Comparison of ENCODE assay signal across 8 mouse cellular contexts in genomic region chr16:85898816-85899215, GRCm38 (mm10). TPM values are rescaled to one million over a fixed set of nuclear protein-coding genes. Genes with fewer than 3 reads are reported as not detected.
DNase-seq lines count a peak whose midpoint lies in the region; ATAC-seq and TF ChIP-seq lines count a peak whose summit lies in the region.
"Had no signal": no experiment of that assay in that cellular context is flagged by ENCODE, and none has a peak within 500 bp of the region (broad histone marks: within the 10 kb centered on the region; RNA-seq: fewer than 3 reads in every experiment).

No protein-coding gene starts in this region.

- peak overlapping the region; percentile 97 for H3K4me2 ChIP-seq in kidney, postnatal 0 days (ENCODE audit: low read length)
- H3K4me2 ChIP-seq in forebrain, embryonic 15.5 days (replicated peaks) = peak overlapping the region; percentile 97
- peak overlapping the region; percentile 95; the same call in 1 of the 2 replicates for H3K4me2 ChIP-seq in limb, embryonic 11.5 days (ENCODE audit: low read depth, severe bottlenecking)

- no peak for TF ChIP-seq CTCF in kidney, postnatal 0 days (IDR thresholded peaks at IDR 0.05; ENCODE audit: low read depth)
- no peak for TF ChIP-seq CTCF in olfactory bulb, adult 2 months (IDR thresholded peaks at IDR 0.05; ENCODE audit: insufficient read depth, low read depth, low read length)

- H3K27me3 ChIP-seq in kidney, postnatal 0 days (ENCODE audit: insufficient read depth, low read length) = peaks cover 4% of the 10 kb centered on the region; the same call in 1 of the 2 replicates
- 0 out of 2 replicates have a peak, but pooled peaks cover 7% of the 10 kb centered on the region for H3K27me3 ChIP-seq in forebrain, embryonic 15.5 days
- H3K27me3 ChIP-seq in limb, embryonic 11.5 days (ENCODE audit: control insufficient read depth, insufficient read depth, low read length) = peaks cover 10% of the 10 kb centered on the region; the same call in 1 of the 2 replicates

- WGBS in kidney, postnatal 0 days = 59% methylated on average over 10 of the region's 10 CpGs
- WGBS in forebrain, embryonic 15.5 days = 90% methylated on average over 10 of the region's 10 CpGs
- WGBS in limb, embryonic 11.5 days = 56% methylated on average over 10 of the region's 10 CpGs
- WGBS in olfactory bulb, adult 2 months = 75% methylated on average over 10 of the region's 10 CpGs

- H3K36me3 ChIP-seq in kidney, postnatal 0 days (ENCODE audit: insufficient read depth, low read length) = no peaks in the 10 kb centered on the region
- H3K36me3 ChIP-seq in forebrain, embryonic 15.5 days = no peaks in the 10 kb centered on the region
- H3K36me3 ChIP-seq in limb, embryonic 11.5 days (ENCODE audit: control insufficient read depth, insufficient read depth, low read length) = no peaks in the 10 kb centered on the region

- 0 out of 2 replicates have a peak, but pooled peaks cover 12% of the 10 kb centered on the region for H3K4me1 ChIP-seq in kidney, postnatal 0 days (replicated peaks; ENCODE audit: insufficient read depth, low read length)
- peaks cover 18% of the 10 kb centered on the region for H3K4me1 ChIP-seq in forebrain, embryonic 15.5 days
- H3K4me1 ChIP-seq in limb, embryonic 11.5 days (ENCODE audit: control insufficient read depth, insufficient read depth, low read length) = peaks cover 7% of the 10 kb centered on the region
- peaks cover 11% of the 10 kb centered on the region; the same call in 1 of the 2 replicates for H3K4me1 ChIP-seq in olfactory bulb, adult 2 months (ENCODE audit: control insufficient read depth, insufficient read depth, low read length)

- no peak overlapping the region for H3K9ac ChIP-seq in kidney, postnatal 0 days (ENCODE audit: low read depth, low read length)
- no peak overlapping the region for H3K9ac ChIP-seq in forebrain, embryonic 15.5 days (replicated peaks)
- no peak overlapping the region for H3K9ac ChIP-seq in limb, embryonic 11.5 days (ENCODE audit: low read length)

- H3K4me3 ChIP-seq in kidney, postnatal 0 days (replicated peaks; ENCODE audit: low read depth, low read length) = peak overlapping the region; percentile 75
- H3K4me3 ChIP-seq in forebrain, embryonic 15.5 days = peak overlapping the region; percentile 49; the same call in 1 of the 2 replicates
- H3K4me3 ChIP-seq in limb, embryonic 11.5 days (ENCODE audit: low read depth, low read length) = no peak overlapping the region
- peak overlapping the region; percentile 53 for H3K4me3 ChIP-seq in olfactory bulb, adult 2 months (ENCODE audit: insufficient read depth, low read depth, low read length)

- H3K27ac ChIP-seq in kidney, postnatal 0 days = no peak overlapping the region
- H3K27ac ChIP-seq in forebrain, embryonic 15.5 days (replicated peaks) = no peak overlapping the region
- no peak overlapping the region for H3K27ac ChIP-seq in limb, embryonic 11.5 days (replicated peaks; ENCODE audit: low read depth, low read length)
- no peak overlapping the region for H3K27ac ChIP-seq in olfactory bulb, adult 2 months (ENCODE audit: insufficient read depth, low read depth, low read length)

- TF ChIP-seq POLR2A in olfactory bulb, adult 2 months (IDR thresholded peaks at IDR 0.05; ENCODE audit: insufficient read depth, low read depth, low read length) = no peak

- no peak for ATAC-seq in kidney, postnatal 0 days (replicated peaks; ENCODE audit: low FRiP score, low read depth)
- no peak for ATAC-seq in forebrain, embryonic 15.5 days (replicated peaks)
- no peak for ATAC-seq in limb, embryonic 11.5 days (ENCODE audit: insufficient number of reproducible peaks, low FRiP score, low TSS enrichment, low read depth)
- no peak for ATAC-seq in erythroblast, adult 5-6 weeks (replicated peaks; ENCODE audit: low FRiP score, poor library complexity, severe bottlenecking)

- no peaks in the 10 kb centered on the region for H3K9me3 ChIP-seq in kidney, postnatal 0 days (replicated peaks; ENCODE audit: low read length)
- no peaks in the 10 kb centered on the region for H3K9me3 ChIP-seq in forebrain, embryonic 15.5 days
- no peaks in the 10 kb centered on the region for H3K9me3 ChIP-seq in limb, embryonic 11.5 days (ENCODE audit: control insufficient read depth, low read length)

- no peak for DNase-seq in kidney, postnatal 0 days (ENCODE audit: low spot score)
- DNase-seq in kidney, postnatal 25 days = no peak
- no peak for DNase-seq in limb, embryonic 11.5 days (ENCODE audit: low spot score)
- DNase-seq in spleen, adult 12 weeks (ENCODE audit: low spot score) = no peak
- DNase-seq: cerebellum, adult 11 months had no signal

RNA-seq across cellular contexts. Expression of gene Adamts5, which starts 2.8 kb away (rescaled TPM):
- polyA plus RNA-seq in kidney, postnatal 0 days (2015; fragmentation: Nextera tagmentation; extraction: Ambion mirVana) = 5.9 and 6.4 TPM in 2 replicates
- 1.8 and 1.9 TPM in 2 replicates for polyA plus RNA-seq in forebrain, embryonic 15.5 days (2015; fragmentation: Nextera tagmentation; extraction: Ambion mirVana)
- polyA plus RNA-seq in limb, embryonic 11.5 days (2014; fragmentation: Nextera tagmentation; extraction: Ambion mirVana) = 1.5 and 1.9 TPM in 2 replicates
- polyA plus RNA-seq in olfactory bulb, adult 2 months (2012; ENCODE audit: insufficient read depth, insufficient read length, low replicate concordance, missing spikeins) = not detected in 2 replicates
- total RNA-seq in erythroblast, adult 5-6 weeks (2015; ENCODE audit: low replicate concordance) = not detected in 2 replicates
- total RNA-seq in erythroblast, adult 5-6 weeks (2017; ENCODE audit: low replicate concordance) = not detected in 2 replicates
